Mouse (Mus musculus) frontal cortex, adult 2 months (tissue): Measurements from ENCODE around the gene Mpig6b. TPM values are rescaled to one million over a fixed set of nuclear protein-coding genes. Genes with fewer than 3 reads are reported as not detected.

ENCODE experiments used
- DNase-seq, 2 experiments: peaks; one replicate each; pipeline ENCODE4 v3.0.0; 2022; ENCODE audit warnings: low spot score in 1 of 2; ENCODE audit errors: extremely low spot score in 1 of 2
- polyA plus RNA-seq: library from polyadenylated mRNA; depleted of rRNA; stranded (reverse); fragments of >200 nt; gene quantifications from 2 replicates; pipeline ENCODE4 v1.2.3, GENCODE M21; 2012; rRNA removed

The Mpig6b gene
- polyA plus RNA-seq, 1 experiment = 0.04 TPM

- peak; percentile 57 to 94 for DNase-seq
Measured at GRCm38 (mm10) chr17:35021163-35021808, 44.7 kb downstream of the Mpig6b start.

- no peak for DNase-seq
Measured at GRCm38 (mm10) chr17:35020551-35020950, 45.4 kb downstream of the Mpig6b start.

- no peak for DNase-seq
Measured at GRCm38 (mm10) chr17:35019894-35020293, 46.1 kb downstream of the Mpig6b start.

GRCm38 (mm10) chr17:35018171-35018570, 47.8 kb downstream of the Mpig6b start:
- DNase-seq = no peak

GRCm38 (mm10) chr17:35017706-35018030, 48.3 kb downstream of the Mpig6b start:
- no peak for DNase-seq

GRCm38 (mm10) chr17:35016791-35017705, 48.9 kb downstream of the Mpig6b start:
- DNase-seq = no peak

- DNase-seq = peak in 1 of 2 experiments; percentile 18
Measured at GRCm38 (mm10) chr17:35016376-35016775, 49.6 kb downstream of the Mpig6b start, which contains the start of gene Vwa7. Gene Vwa7, plus strand, starts transcription at chr17:35016579.

GRCm38 (mm10) chr17:35015296-35015695, 50.7 kb downstream of the Mpig6b start:
- DNase-seq = no peak

GRCm38 (mm10) chr17:35013221-35013620, 52.8 kb downstream of the Mpig6b start:
- no peak for DNase-seq

Other genes starting within 250 kb of the Mpig6b start
- 71.8 and 77.6 TPM in 2 replicates for gene Stk19, start 229.2 kb downstream of the Mpig6b start, polyA plus RNA-seq
- 47.3 and 56.4 TPM in 2 replicates for gene Dxo, start 229.2 kb downstream of the Mpig6b start, polyA plus RNA-seq
- 72.8 and 77.5 TPM in 2 replicates for gene Skiv2l, start 216.0 kb downstream of the Mpig6b start, polyA plus RNA-seq
- 60.8 and 66.2 TPM in 2 replicates for gene Nelfe, start 215.8 kb downstream of the Mpig6b start, polyA plus RNA-seq
- gene Cfb, start 203.7 kb downstream of the Mpig6b start, polyA plus RNA-seq = 0.29 and 0.44 TPM in 2 replicates
- gene Zbtb12, start 186.7 kb downstream of the Mpig6b start, polyA plus RNA-seq = 7.5 and 8.8 TPM in 2 replicates
- gene Gm20547, start 184.1 kb downstream of the Mpig6b start, polyA plus RNA-seq = 0.08 TPM in 1 of 2 replicates, not detected in the other
- gene C2, start 167.9 kb downstream of the Mpig6b start, polyA plus RNA-seq = 2.9 and 3.2 TPM in 2 replicates
- gene Ehmt2, start 167.7 kb downstream of the Mpig6b start, polyA plus RNA-seq = 268 and 290 TPM in 2 replicates
- gene Slc44a4, start 151.7 kb downstream of the Mpig6b start, polyA plus RNA-seq = 0.27 and 0.38 TPM in 2 replicates
- gene Neu1, start 134.9 kb downstream of the Mpig6b start, polyA plus RNA-seq = 48.7 and 53.6 TPM in 2 replicates
- 10.9 and 13.4 TPM in 2 replicates for gene Hspa1b, start 106.9 kb downstream of the Mpig6b start, polyA plus RNA-seq
- 0.20 TPM in 1 of 2 replicates, not detected in the other for gene Gm20481, start 96.3 kb downstream of the Mpig6b start, polyA plus RNA-seq
- gene Hspa1a, start 94.0 kb downstream of the Mpig6b start, polyA plus RNA-seq = 13.8 and 14.6 TPM in 2 replicates
- 0.40 and 0.74 TPM in 2 replicates for gene Hspa1l, start 93.5 kb downstream of the Mpig6b start, polyA plus RNA-seq
- 43.9 and 49.7 TPM in 2 replicates for gene Lsm2, start 84.3 kb downstream of the Mpig6b start, polyA plus RNA-seq
- 48.2 and 55.1 TPM in 2 replicates for gene Vars, start 65.2 kb downstream of the Mpig6b start, polyA plus RNA-seq
- gene Vwa7, start 49.6 kb downstream of the Mpig6b start, polyA plus RNA-seq = 0.48 and 0.59 TPM in 2 replicates
- gene Sapcd1, start 38.2 kb downstream of the Mpig6b start, polyA plus RNA-seq = 1.5 and 2.6 TPM in 2 replicates
- 1.5 and 2.0 TPM in 2 replicates for gene Msh5, start 19.4 kb downstream of the Mpig6b start, polyA plus RNA-seq
- 26.4 and 28.5 TPM in 2 replicates for gene Clic1, start 16.2 kb downstream of the Mpig6b start, polyA plus RNA-seq
- gene Ddah2, start 7.1 kb downstream of the Mpig6b start, polyA plus RNA-seq = 40.8 and 42.8 TPM in 2 replicates
- gene Ly6g6c, start 796 bp downstream of the Mpig6b start, polyA plus RNA-seq = not detected in 2 replicates
- gene Ly6g6e, start 10.7 kb upstream of the Mpig6b start, polyA plus RNA-seq = 65.5 and 71.7 TPM in 2 replicates
- 2.3 and 2.9 TPM in 2 replicates for gene Ly6g6d, start 11.9 kb upstream of the Mpig6b start, polyA plus RNA-seq
- 0.10 and 0.27 TPM in 2 replicates for gene Ly6g6f, start 19.4 kb upstream of the Mpig6b start, polyA plus RNA-seq
- 144 and 159 TPM in 2 replicates for gene Abhd16a, start 23.1 kb upstream of the Mpig6b start, polyA plus RNA-seq
- 0.38 TPM in 1 of 2 replicates, not detected in the other for gene Ly6g5c, start 42.1 kb upstream of the Mpig6b start, polyA plus RNA-seq
- gene Ly6g5b, start 49.2 kb upstream of the Mpig6b start, polyA plus RNA-seq = 1.2 and 2.0 TPM in 2 replicates
- 18.9 and 20.2 TPM in 2 replicates for gene Gpank1, start 55.3 kb upstream of the Mpig6b start, polyA plus RNA-seq
- 173 and 179 TPM in 2 replicates for gene Csnk2b, start 55.9 kb upstream of the Mpig6b start, polyA plus RNA-seq
- 8.2 and 9.1 TPM in 2 replicates for gene D17H6S53E, start 60.2 kb upstream of the Mpig6b start, polyA plus RNA-seq
- 0.40 and 0.78 TPM in 2 replicates for gene Apom, start 65.9 kb upstream of the Mpig6b start, polyA plus RNA-seq
- 199 and 213 TPM in 2 replicates for gene Bag6, start 69.0 kb upstream of the Mpig6b start, polyA plus RNA-seq
- gene Prrc2a, start 98.7 kb upstream of the Mpig6b start, polyA plus RNA-seq = 261 and 306 TPM in 2 replicates
- 11.2 and 17.2 TPM in 2 replicates for gene Aif1, start 109.9 kb upstream of the Mpig6b start, polyA plus RNA-seq
- 14.3 and 20.7 TPM in 2 replicates for gene Lst1, start 122.3 kb upstream of the Mpig6b start, polyA plus RNA-seq
- 0.78 and 0.88 TPM in 2 replicates for gene Ltb, start 128.3 kb upstream of the Mpig6b start, polyA plus RNA-seq
- 0.11 and 0.14 TPM in 2 replicates for gene Tnf, start 135.8 kb upstream of the Mpig6b start, polyA plus RNA-seq
- gene Lta, start 139.2 kb upstream of the Mpig6b start, polyA plus RNA-seq = 0.06 and 0.17 TPM in 2 replicates
- gene Gm16181, start 154.7 kb upstream of the Mpig6b start, polyA plus RNA-seq = not detected in 2 replicates
- 665 and 695 TPM in 2 replicates for gene Atp6v1g2, start 167.5 kb upstream of the Mpig6b start, polyA plus RNA-seq
- gene Nfkbil1, start 169.6 kb upstream of the Mpig6b start, polyA plus RNA-seq = 13.7 and 15.1 TPM in 2 replicates
- gene Ddx39b, start 175.6 kb upstream of the Mpig6b start, polyA plus RNA-seq = 438 and 444 TPM in 2 replicates
- gene H2-D1, start 196.5 kb upstream of the Mpig6b start, polyA plus RNA-seq = 66.1 and 69.2 TPM in 2 replicates